Mouse (Mus musculus) CH12.LX (cell line): Measurements from ENCODE around the gene Dupd1. TPM values are rescaled to one million over a fixed set of nuclear protein-coding genes. Genes with fewer than 3 reads are reported as not detected.

ENCODE experiments used
- DNase-seq: peaks from one replicate; pipeline ENCODE4 v3.0.0-alpha.2; 2013; ENCODE audit errors: extremely low read depth
- H3K27ac ChIP-seq: 2 replicates; pipeline ENCODE4 v1.5.1; 2012; ENCODE audit warnings: low read depth, mild to moderate bottlenecking, control low read depth, moderate library complexity; ENCODE audit not compliant: insufficient read depth
- H3K27me3 ChIP-seq: replicated peaks from 2 replicates; pipeline ENCODE3; 2012; ENCODE audit warnings: inconsistent platforms
- H3K36me3 ChIP-seq, 2 experiments: replicated peaks in 1 of 2; 2 replicates each; pipeline versions ENCODE3 to v1.6.1; 2012; ENCODE audit warnings: inconsistent platforms in 1 of 2, low read length in 1 of 2, mild to moderate bottlenecking in 1 of 2, mixed read lengths in 1 of 2, moderate library complexity in 1 of 2; ENCODE audit not compliant: control insufficient read depth in 1 of 2, insufficient read depth in 1 of 2
- H3K4me1 ChIP-seq, 2 experiments: 2 replicates each; pipeline ENCODE4 v1.6.1; 2012; ENCODE audit warnings: inconsistent platforms in 1 of 2, moderate library complexity in 1 of 2; ENCODE audit not compliant: insufficient read depth in 2 of 2, control insufficient read depth in 1 of 2
- H3K4me2 ChIP-seq: 2 replicates; pipeline ENCODE4 v1.6.1; 2012; ENCODE audit warnings: low read depth, mild to moderate bottlenecking, control low read depth; ENCODE audit not compliant: poor library complexity, insufficient read depth, severe bottlenecking
- H3K4me3 ChIP-seq, 3 experiments: fragments of 150-350 bp in 1 of 3; sonication (generic) in 1 of 3; replicated peaks in 1 of 3; 2 replicates each; pipeline versions ENCODE3 to v1.5.1; 2011 to 2012; ENCODE audit warnings: low read depth in 2 of 3, low read length in 2 of 3, mild to moderate bottlenecking in 2 of 3, moderate library complexity in 2 of 3, control low read depth in 1 of 3, improper control_type of control experiment in 1 of 3, inconsistent platforms in 1 of 3, mixed read lengths in 1 of 3; ENCODE audit not compliant: poor library complexity in 1 of 3
- H3K79me2 ChIP-seq: replicated peaks from 2 replicates; pipeline ENCODE4 v1.6.1; 2012; ENCODE audit warnings: mild to moderate bottlenecking, moderate library complexity; ENCODE audit not compliant: control insufficient read depth, poor library complexity, insufficient read depth, severe bottlenecking; ENCODE audit errors: extremely low read depth
- H3K9ac ChIP-seq: 2 replicates; pipeline ENCODE4 v1.6.1; 2012; ENCODE audit warnings: low read depth, mild to moderate bottlenecking, control low read depth, moderate library complexity; ENCODE audit not compliant: insufficient read depth
- H3K9me3 ChIP-seq: replicated peaks from 2 replicates; pipeline ENCODE3; 2012; ENCODE audit warnings: low read length, inconsistent platforms, mixed read lengths
- BHLHE40 ChIP-seq: IDR thresholded peaks from 2 replicates; pipeline ENCODE4 v1.6.1; 2011; ENCODE audit warnings: mild to moderate bottlenecking, low read depth, low read length, improper control_type of control experiment
- CTCF ChIP-seq, 2 experiments: IDR thresholded peaks in 1 of 2; conservative IDR thresholded peaks in 1 of 2; 2 replicates each; pipeline ENCODE4 v1.5.1; 2011 to 2012; ENCODE audit warnings: low read depth in 2 of 2, low read length in 2 of 2, improper control_type of control experiment in 1 of 2, inconsistent platforms in 1 of 2, mild to moderate bottlenecking in 1 of 2, moderate library complexity in 1 of 2
- E2F4 ChIP-seq: IDR thresholded peaks from 2 replicates; pipeline ENCODE4 v1.6.1; 2011; ENCODE audit warnings: low read depth, low read length, improper control_type of control experiment; ENCODE audit not compliant: insufficient replicate concordance
- EP300 ChIP-seq: IDR thresholded peaks from 2 replicates; pipeline ENCODE4 v1.6.1; 2011; ENCODE audit warnings: low read length, improper control_type of control experiment
- GABPA ChIP-seq: IDR thresholded peaks from 2 replicates; pipeline ENCODE4 v1.6.1; 2012; ENCODE audit warnings: low read depth, low read length, improper control_type of control experiment, inconsistent platforms; ENCODE audit not compliant: insufficient replicate concordance
- JUN ChIP-seq: IDR thresholded peaks from 2 replicates; pipeline ENCODE4 v1.6.1; 2011; ENCODE audit warnings: low read depth, mild to moderate bottlenecking, low read length, improper control_type of control experiment, moderate library complexity; ENCODE audit not compliant: insufficient read depth
- JUND ChIP-seq: conservative IDR thresholded peaks from 2 replicates; pipeline ENCODE4 v1.6.1; 2011; ENCODE audit warnings: low read depth, low read length, improper control_type of control experiment
- KAT2A ChIP-seq: IDR thresholded peaks from 2 replicates; pipeline ENCODE4 v1.6.1; 2012; ENCODE audit warnings: low read length, improper control_type of control experiment, inconsistent platforms; ENCODE audit not compliant: insufficient replicate concordance
- MAX ChIP-seq: IDR thresholded peaks from 2 replicates; pipeline ENCODE4 v1.6.1; 2011; ENCODE audit warnings: low read length, improper control_type of control experiment
- MAZ ChIP-seq: IDR thresholded peaks from 2 replicates; pipeline ENCODE4 v1.6.1; 2012; ENCODE audit warnings: low read depth, mild to moderate bottlenecking, inconsistent platforms, low read length, improper control_type of control experiment, moderate library complexity
- MEF2A ChIP-seq: IDR thresholded peaks from 2 replicates; pipeline ENCODE4 v1.6.1; 2014; ENCODE audit warnings: low read depth, mild to moderate bottlenecking, inconsistent platforms, low read length, improper control_type of control experiment, borderline replicate concordance
- MXI1 ChIP-seq: IDR thresholded peaks from 2 replicates; pipeline ENCODE4 v1.6.1; 2011; ENCODE audit warnings: mild to moderate bottlenecking, low read depth, low read length, improper control_type of control experiment
- MYC ChIP-seq: IDR thresholded peaks from 2 replicates; pipeline ENCODE4 v1.6.1; 2011; ENCODE audit warnings: low read depth, mild to moderate bottlenecking, improper control_type of control experiment, low read length
- NELFE ChIP-seq: IDR thresholded peaks from 2 replicates; pipeline ENCODE4 v1.6.1; 2011; ENCODE audit warnings: low read depth, low read length, improper control_type of control experiment
- NRF1 ChIP-seq: IDR thresholded peaks from 2 replicates; pipeline ENCODE4 v1.6.1; 2014; ENCODE audit warnings: low read depth, mild to moderate bottlenecking, inconsistent platforms, low read length, improper control_type of control experiment, moderate library complexity
- PAX5 ChIP-seq: IDR thresholded peaks from 2 replicates; pipeline ENCODE4 v1.6.1; 2012; ENCODE audit warnings: low read length, inconsistent platforms, mixed read lengths
- RAD21 ChIP-seq: IDR thresholded peaks from 2 replicates; pipeline ENCODE4 v1.6.1; 2011; ENCODE audit warnings: low read depth, mild to moderate bottlenecking, low read length, improper control_type of control experiment, moderate library complexity
- SMC3 ChIP-seq: IDR thresholded peaks from 2 replicates; pipeline ENCODE4 v1.6.1; 2011; ENCODE audit warnings: low read depth, low read length, improper control_type of control experiment
- TBP ChIP-seq: conservative IDR thresholded peaks from 2 replicates; pipeline ENCODE4 v1.6.1; 2011; ENCODE audit warnings: low read depth, low read length, improper control_type of control experiment
- TCF12 ChIP-seq: IDR thresholded peaks from 2 replicates; pipeline ENCODE4 v1.6.1; 2014; ENCODE audit warnings: low read depth, mild to moderate bottlenecking, inconsistent platforms, low read length, improper control_type of control experiment
- UBTF ChIP-seq: IDR thresholded peaks from 2 replicates; pipeline ENCODE4 v1.6.1; 2012; ENCODE audit warnings: low read depth, mild to moderate bottlenecking, inconsistent platforms, low read length, improper control_type of control experiment, moderate library complexity
- USF2 ChIP-seq: conservative IDR thresholded peaks from 2 replicates; pipeline ENCODE4 v1.6.1; 2011; ENCODE audit warnings: low read depth, low read length, improper control_type of control experiment
- ZKSCAN1 ChIP-seq: IDR thresholded peaks from 2 replicates; pipeline ENCODE4 v1.6.1; 2012; ENCODE audit warnings: low read depth, inconsistent platforms, low read length, improper control_type of control experiment, borderline replicate concordance
- ZNF384 ChIP-seq: IDR thresholded peaks from 2 replicates; pipeline ENCODE4 v1.6.1; 2012; ENCODE audit warnings: low read depth, low read length, improper control_type of control experiment, inconsistent platforms
- dilution Hi-C: fragments of 300-500 bp; cut with MboI; formaldehyde crosslinking; loops from 2 replicates; pipeline ENCODE4 v1.14.3; 2020; ENCODE audit warnings: low sequenced_read_pairs; ENCODE audit not compliant: extremely low pct_unique_long_range_greater_than_20kb, extremely low pct_ligation_motif_present
- in situ Hi-C: fragments of 300-500 bp; cut with MboI; formaldehyde crosslinking; loops from 3 replicates; pipeline ENCODE4 v1.14.3; 2019; ENCODE audit warnings: low sequenced_read_pairs, low pct_ligation_motif_present, low pct_unique_long_range_greater_than_20kb, mixed read lengths
- polyA plus RNA-seq: library from polyadenylated mRNA; unstranded; fragments of >175 nt; gene quantifications from 2 replicates; pipeline ENCODE4 v1.2.1, GENCODE M21; 2012; ENCODE audit warnings: low read depth; ENCODE audit not compliant: insufficient read length
- total RNA-seq, 2 experiments: library from RNA; depleted of rRNA; stranded (reverse); fragments of 300-350 nt in 1 of 2; fragments of >200 nt in 1 of 2; gene quantifications; 2 replicates each; pipeline ENCODE4 v1.2.3; 2012 to 2014

The Dupd1 gene
- total and polyA plus RNA-seq, 3 experiments: not detected

GRCm38 (mm10) chr14:21659652-21660051, 54.7 kb downstream of the Dupd1 start:
- H3K27ac ChIP-seq: no peak overlapping the region
- H3K9ac ChIP-seq: no peak overlapping the region
- no peaks in the 10 kb centered on the region for H3K79me2 ChIP-seq
- peaks cover 0 to 5% of the 10 kb centered on the region in 2 experiments; a peak in 1 of 4 replicates for H3K4me1 ChIP-seq
- TF ChIP-seq NRF1: no peak
- TF ChIP-seq MXI1: peak; percentile 92
- TF ChIP-seq GABPA: no peak
- no peak for TF ChIP-seq JUND
- no peak for TF ChIP-seq ZKSCAN1
- TF ChIP-seq BHLHE40: no peak
- no peak for TF ChIP-seq EP300
- TF ChIP-seq TBP: no peak
- TF ChIP-seq E2F4: no peak
- TF ChIP-seq UBTF: no peak
- TF ChIP-seq TCF12: no peak
- TF ChIP-seq MAZ: no peak
- no peak for TF ChIP-seq MAX
- no peak for TF ChIP-seq PAX5
- no peak for TF ChIP-seq KAT2A
- no peak for TF ChIP-seq JUN
- TF ChIP-seq USF2: no peak
- peak; percentile 77 for TF ChIP-seq SMC3
- no peak for TF ChIP-seq MYC
- TF ChIP-seq RAD21: peak; percentile 78
- TF ChIP-seq MEF2A: no peak
- TF ChIP-seq CTCF (conservative IDR thresholded peaks at IDR 0.05 in 1 of 2, IDR thresholded peaks at IDR 0.05 in 1 of 2; ENCODE audit: low read depth in 2 of 2, low read length in 2 of 2): peak; percentile 59 to 79
- no peak for TF ChIP-seq ZNF384
- TF ChIP-seq NELFE: 0 out of 2 replicates have a peak, but pooled peaks have one; percentile 22
- no peak overlapping the region for H3K4me3 ChIP-seq
- no peaks in the 10 kb centered on the region for H3K27me3 ChIP-seq
- no peak overlapping the region for H3K4me2 ChIP-seq
- in situ Hi-C loops: loop anchor here (5.0 kb wide), 1 partner anchor 512 kb away; no protein-coding TSS in a partner anchor
- peak; percentile 71 for DNase-seq
- H3K36me3 ChIP-seq: peaks cover 23 to 47% of the 10 kb centered on the region in 2 experiments
- H3K9me3 ChIP-seq: no peaks in the 10 kb centered on the region
- dilution Hi-C loops: no loop called here
